Mouse (Mus musculus) left cerebral cortex, adult 9 months (tissue): Measurements from ENCODE around the gene Nt5c.
"Not testable (repeated sequence)": the region's sequence is repeated elsewhere in the genome, so short reads cannot be mapped to it uniquely, and the experiment has no call there.

Experiments
- DNase-seq, 2 experiments: peaks; one replicate each; pipeline ENCODE4 v3.0.0; 2022; ENCODE audit warnings: low spot score in 2 of 2

The Nt5c gene

DNA sequence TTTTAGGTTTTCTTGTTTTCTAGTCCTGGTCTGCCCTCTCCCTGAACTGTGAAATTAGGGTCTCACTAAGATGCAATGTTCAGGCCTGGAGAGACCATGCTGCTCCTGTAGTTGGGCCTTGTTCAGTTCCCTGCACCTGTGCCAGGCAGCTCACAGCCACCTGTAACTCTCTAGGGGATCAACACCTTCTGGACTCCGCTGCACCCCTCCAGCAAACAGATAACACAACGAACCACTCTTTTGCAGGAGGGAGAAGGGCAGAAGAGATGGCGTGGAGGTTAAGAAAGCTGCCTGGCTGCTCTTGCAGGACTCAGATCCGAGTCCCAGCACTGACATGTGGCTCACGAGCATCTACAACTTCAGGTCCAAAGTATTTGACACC, 18.8 kb upstream of the Nt5c start:
- no peak for DNase-seq

DNA sequence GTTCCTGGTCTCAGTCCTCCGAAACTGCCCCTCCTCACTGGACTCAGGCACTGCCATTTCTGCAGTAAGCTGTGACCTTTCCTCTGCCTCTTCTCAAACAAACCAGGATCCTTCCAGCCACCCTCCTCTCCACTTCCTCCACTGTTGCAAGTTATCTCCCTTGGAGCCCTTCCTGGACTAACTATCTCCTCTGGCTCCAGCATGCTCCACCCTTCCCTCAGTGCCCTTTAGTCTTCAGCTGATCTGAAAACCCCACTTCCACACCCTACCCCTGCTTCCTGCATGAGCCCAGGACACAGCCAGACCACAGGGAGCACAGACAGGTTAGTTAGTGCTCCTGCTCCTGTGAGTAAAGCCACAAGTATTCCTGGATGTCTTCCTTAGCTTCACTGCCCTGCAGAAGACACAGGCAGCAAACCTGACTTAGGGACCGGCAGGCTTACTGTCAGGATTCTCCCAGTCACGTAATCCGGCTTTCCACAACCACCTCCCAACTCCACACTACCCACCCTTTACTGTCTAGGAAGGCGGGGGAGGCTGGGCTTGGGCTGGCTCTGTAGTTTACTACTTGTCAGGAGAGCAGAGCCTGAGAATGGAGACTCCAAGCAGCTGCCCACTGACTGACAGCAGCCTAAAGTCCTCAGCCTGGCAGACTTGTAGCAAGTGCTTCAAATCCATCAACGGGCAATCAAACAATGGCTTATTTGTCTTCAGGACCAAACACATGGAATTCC, 18.3 kb upstream of the Nt5c start:
- no peak for DNase-seq

DNA sequence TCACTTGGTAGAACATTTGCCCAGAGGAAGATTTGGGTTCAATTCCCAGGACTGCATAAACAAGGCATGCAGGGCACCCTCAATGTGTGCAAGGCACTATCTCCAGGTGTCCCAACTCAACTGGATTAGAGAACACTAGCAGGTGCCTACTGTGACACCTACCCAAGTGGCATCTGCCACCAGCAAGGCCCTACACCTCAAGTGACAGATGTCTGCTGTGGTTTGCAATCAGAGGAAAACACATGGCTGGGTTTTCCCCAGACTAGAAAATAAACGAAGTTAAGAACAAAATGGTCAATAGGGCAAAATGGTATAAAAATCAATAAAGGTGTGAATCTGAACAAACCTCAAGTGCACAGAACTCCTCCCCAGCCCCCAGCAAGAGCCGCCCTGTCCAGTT, 16.4 kb upstream of the Nt5c start:
- no peak for DNase-seq

DNA sequence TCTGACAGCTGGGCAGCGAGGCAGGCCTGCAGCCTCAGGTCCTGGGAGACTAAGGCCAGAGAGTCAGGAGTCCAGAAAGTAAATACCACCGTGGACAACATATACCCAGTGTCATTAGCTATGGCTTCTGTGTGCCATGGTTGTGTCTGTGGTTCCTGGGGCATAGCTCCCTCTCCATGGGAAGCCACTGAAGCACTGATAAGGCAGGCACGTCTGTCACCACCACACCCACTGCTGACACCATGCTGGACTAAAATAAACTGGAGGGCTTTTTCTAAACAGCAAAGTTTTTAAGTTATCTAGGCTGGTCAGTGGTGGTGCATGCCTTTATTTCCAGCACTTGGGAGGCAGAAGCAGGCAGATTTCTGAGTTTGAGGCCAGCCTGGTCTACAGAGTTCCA, 14.9 kb upstream of the Nt5c start:
- no peak for DNase-seq

DNA sequence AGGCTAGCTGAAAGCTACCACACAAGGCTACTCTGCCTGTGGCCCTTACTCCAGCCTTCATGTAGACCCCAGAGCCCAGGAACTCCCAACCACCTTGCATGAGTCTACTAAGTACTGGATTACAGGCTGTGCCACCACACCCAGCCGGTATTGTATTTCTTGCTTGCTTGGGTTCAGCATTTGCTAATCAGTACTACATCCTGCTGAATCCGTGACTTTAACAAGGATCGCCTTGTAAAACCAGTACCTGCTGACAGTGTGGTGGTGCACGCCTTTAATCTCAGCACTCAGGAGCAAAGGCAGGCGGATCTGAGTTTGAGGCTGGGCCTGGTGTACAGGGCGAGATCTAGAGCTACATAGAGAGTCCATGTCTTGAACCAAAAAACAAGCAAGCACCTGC, 11.0 kb upstream of the Nt5c start:
- DNase-seq, result no peak

- DNase-seq, result not testable (repeated sequence)
Measured at GRCm38 (mm10) chr11:115496559-115496958, 4.9 kb upstream of the Nt5c start.

DNA sequence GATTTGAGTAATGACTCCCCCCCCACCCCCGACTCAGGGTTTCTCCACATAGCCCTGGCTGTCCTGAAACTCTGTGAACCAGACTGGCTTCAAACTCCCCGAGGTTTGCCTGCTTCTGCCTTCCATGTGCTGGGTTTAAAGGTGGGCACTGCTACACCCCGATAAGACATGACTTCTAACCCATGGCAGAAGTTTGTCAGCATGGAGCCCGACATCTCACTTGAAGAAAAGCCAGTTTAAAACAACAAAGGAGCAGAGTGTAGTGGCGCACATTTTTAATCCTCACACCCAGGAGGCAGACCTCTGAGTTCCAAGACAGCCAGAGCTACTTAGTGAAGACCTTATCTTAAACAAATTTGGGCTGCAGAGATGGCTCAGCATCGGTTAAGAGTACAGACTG, 725 bp upstream of the Nt5c start:
- no peak for DNase-seq

DNA sequence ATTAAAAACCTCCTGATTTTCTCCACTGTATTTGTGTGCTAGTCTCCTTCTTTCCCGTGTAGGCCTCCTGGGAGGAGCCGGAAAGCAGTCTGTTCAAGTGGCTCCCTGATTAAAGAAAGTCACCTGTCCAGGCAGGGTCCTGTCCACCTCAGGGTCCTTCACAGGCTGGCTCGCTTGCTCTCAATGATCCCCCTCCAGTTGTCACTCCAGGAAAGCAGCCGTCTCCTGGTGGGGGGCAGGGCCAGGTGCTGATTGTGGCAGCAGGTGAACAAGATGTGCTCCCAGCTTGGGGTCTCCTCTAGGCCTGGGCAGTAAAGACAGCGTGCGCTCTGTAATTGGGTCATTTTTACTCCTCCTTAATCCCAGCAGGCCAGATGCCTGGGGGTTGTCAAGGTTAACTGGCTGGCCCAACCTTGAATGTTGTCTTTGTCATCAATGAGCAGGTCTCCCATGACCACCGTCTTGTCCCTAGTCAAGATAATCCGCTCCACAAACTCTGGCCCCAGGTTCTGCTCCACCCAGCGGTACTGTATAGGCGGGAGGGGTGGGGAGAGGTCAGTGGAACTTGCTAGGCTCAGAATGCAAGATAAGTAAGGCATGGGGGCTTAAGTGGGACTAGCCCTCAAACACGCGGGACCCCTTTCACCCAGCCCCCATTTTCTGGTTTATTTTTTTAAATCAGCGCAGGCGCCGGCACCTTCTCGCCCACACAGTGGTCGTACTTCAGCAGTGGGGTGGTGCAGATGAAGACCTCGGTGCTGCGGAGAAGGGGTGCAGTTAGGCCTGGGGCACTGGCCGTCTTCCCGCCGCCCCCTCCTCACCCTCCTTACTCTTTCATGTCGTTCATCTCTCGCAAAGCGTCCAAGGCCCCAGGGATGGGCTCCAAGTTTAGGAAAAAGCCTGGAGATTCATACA, 964 bp downstream of the Nt5c start:
- DNase-seq, result no peak

GRCm38 (mm10) chr11:115488551-115489104, 3.0 kb downstream of the Nt5c start:
- DNase-seq, result no peak

- DNase-seq, result no peak
Measured at GRCm38 (mm10) chr11:115485155-115485554, 6.5 kb downstream of the Nt5c start.

GRCm38 (mm10) chr11:115483726-115484125, 7.9 kb downstream of the Nt5c start:
- peak in 1 of 2 experiments; percentile 82 for DNase-seq

DNA sequence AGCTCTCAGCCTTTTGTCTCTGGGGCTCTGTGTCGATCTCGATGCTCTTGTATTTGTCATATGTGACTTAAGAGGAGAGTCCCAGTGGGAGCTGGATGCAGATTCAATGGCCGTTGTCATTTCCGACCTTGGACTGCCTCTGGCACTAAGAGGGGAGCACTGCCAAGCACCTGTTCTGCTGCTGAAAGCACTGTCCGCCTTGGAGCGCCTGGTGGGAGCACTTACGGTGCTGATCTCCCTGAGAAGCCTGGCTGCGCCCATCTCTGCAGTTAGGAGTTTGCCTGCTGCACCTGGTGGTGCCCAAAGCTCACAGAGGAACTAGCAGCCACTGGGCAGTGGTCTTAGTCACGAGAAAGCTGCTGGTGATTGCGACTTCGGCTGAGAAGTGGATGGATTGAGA, 8.4 kb downstream of the Nt5c start:
- no peak for DNase-seq

- peak; percentile 65 to 81 for DNase-seq
Measured at GRCm38 (mm10) chr11:115481553-115482259, 10.0 kb downstream of the Nt5c start.

GRCm38 (mm10) chr11:115478296-115478938, 13.2 kb downstream of the Nt5c start:
- no peak for DNase-seq

DNA sequence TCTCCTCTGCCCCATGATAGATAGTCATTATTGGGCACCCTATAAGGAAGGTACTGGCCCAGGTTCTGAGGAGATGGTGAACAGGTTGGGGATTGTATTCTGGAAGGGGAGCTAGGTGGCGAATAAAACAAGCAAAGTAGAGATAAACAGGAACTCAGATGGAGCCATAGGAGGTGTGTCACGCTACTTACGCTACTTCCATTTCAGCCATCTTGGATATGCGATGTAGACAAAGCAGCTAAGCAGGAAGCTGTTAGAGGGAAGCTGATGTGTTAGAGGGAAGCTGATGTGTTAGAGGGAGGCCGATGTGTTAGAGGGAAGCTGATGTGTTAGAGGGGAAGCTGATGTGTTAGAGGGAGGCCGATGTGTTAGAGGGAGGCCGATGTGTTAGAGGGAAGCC, 14.3 kb downstream of the Nt5c start:
- not testable (repeated sequence) for DNase-seq

- not testable (repeated sequence) for DNase-seq
Measured at GRCm38 (mm10) chr11:115476630-115477029, 15.0 kb downstream of the Nt5c start.

- no peak for DNase-seq
Measured at GRCm38 (mm10) chr11:115475758-115476237, 15.9 kb downstream of the Nt5c start.

DNA sequence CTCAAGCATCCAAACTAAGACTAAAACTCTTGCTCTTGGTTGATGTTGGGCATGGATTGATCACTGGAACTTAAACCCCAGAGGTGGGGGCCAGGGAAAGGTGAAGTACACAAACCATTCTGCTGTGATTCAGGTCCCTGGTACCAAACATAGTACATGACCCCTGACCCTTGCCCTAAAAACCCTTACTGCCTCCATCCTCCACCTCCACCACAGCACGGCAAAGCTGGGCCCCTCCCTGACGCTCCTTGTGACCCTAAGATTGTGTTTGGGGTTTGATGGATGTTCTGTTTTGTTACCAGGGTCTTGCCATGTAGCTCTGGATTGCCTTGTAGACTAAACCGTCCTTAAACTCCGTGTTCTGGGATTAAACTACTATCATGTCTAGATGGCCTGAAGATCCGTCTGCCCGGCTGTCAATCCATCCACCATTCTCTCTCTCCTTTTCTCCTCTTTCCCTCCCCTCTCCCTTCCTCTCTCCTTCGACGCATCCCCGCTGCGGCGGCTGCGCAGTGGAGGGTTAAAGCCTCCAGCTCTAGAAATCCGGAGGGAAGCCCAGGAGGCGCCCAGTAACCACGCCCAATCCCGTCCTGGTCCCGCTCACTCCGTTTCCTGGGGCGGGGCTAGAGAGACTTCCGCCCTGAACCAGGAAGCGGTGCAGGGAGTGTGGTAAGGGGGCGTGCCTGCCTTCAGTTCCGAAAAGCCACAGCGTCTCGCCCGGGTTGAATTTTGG, 16.5 kb downstream of the Nt5c start, which contains the start of gene Armc7:
Gene Armc7, plus strand, starts transcription at position 643 of the 733 bp plus-strand sequence.
- peak; percentile 83 to 95 for DNase-seq

GRCm38 (mm10) chr11:115473626-115474275, 17.9 kb downstream of the Nt5c start:
- DNase-seq, result peak; percentile 86 to 99

DNA sequence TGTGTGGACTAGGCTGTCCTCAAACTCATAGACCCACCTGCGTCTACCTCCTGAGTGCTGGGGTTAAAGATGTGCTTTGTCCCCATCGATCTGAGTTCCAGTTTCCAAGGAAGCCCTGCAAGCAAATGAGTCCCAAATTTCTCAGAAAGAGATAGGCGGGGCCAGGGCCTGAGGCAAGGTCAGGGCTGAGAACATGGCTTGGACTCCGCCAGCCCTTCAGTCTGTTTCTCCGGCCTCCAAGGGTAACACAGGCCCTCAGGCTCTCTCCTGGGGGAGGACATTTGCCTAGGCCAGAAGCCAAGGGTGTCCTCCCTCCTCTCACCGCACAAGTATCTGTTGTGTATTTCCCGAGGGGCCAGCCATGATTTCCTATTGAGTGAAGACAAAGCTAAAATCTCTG, 19.5 kb downstream of the Nt5c start:
- no peak for DNase-seq
